Mouse (Mus musculus) forebrain, embryonic 14.5 days (tissue): ENCODE data around the gene Foxc1. TPM values are rescaled to one million over a fixed set of nuclear protein-coding genes. Genes with fewer than 3 reads are reported as not detected.

ENCODE experiments used
- ATAC-seq: fragments of 200-750 bp; cut with Nextera tagmentation; 2 replicates; pipeline ENCODE4 v1.8.0; 2017; ENCODE audit warnings: mild to moderate bottlenecking, moderate library complexity
- DNase-seq: peaks from one replicate; pipeline ENCODE4 v3.0.0-alpha.2; 2015; ENCODE audit warnings: low spot score
- H3K27ac ChIP-seq: fragments of 300-500 bp; sonication (generic); 2 replicates; pipeline ENCODE4 v1.5.1; 2014; ENCODE audit warnings: low read depth, mild to moderate bottlenecking, control low read depth, low read length, moderate library complexity
- H3K27me3 ChIP-seq: fragments of 300-500 bp; sonication (generic); replicated peaks from 2 replicates; pipeline ENCODE4 v1.6.1; 2014; ENCODE audit warnings: low read length, control low read depth, mixed read lengths; ENCODE audit not compliant: control insufficient read depth, insufficient read depth
- H3K36me3 ChIP-seq: fragments of 300-500 bp; sonication (generic); 2 replicates; pipeline ENCODE4 v1.6.1; 2014; ENCODE audit warnings: low read length, control low read depth; ENCODE audit not compliant: control insufficient read depth, insufficient read depth
- H3K4me1 ChIP-seq: fragments of 300-500 bp; sonication (generic); 2 replicates; pipeline ENCODE4 v1.6.1; 2014; ENCODE audit warnings: antibody characterized with exemption, low read length, control low read depth; ENCODE audit not compliant: control insufficient read depth, insufficient read depth
- H3K4me2 ChIP-seq: fragments of 300-500 bp; sonication (generic); 2 replicates; pipeline ENCODE4 v1.6.1; 2014; ENCODE audit warnings: mild to moderate bottlenecking, control low read depth, low read length
- H3K4me3 ChIP-seq: fragments of 300-500 bp; sonication (generic); 2 replicates; pipeline ENCODE4 v1.5.1; 2014; ENCODE audit warnings: low read depth, low read length, control low read depth
- H3K9ac ChIP-seq: fragments of 300-500 bp; sonication (generic); 2 replicates; pipeline ENCODE4 v1.6.1; 2014; ENCODE audit warnings: mild to moderate bottlenecking, low read length, control low read depth, moderate library complexity
- H3K9me3 ChIP-seq: fragments of 300-500 bp; sonication (generic); replicated peaks from 2 replicates; pipeline ENCODE4 v1.6.1; 2016; ENCODE audit warnings: low read length, control low read depth, mixed read lengths; ENCODE audit not compliant: control insufficient read depth
- WGBS: fragments of 180-500 bp; shearing (Covaris S2); extraction: QIAGEN DNeasy Blood & Tissue Kit; methylation state at CpG from one replicate; pipeline ENCODE4 v1.1.7; 2014; 5-methylcytosine and 5-hydroxymethylcytosine counted together
- polyA plus RNA-seq: library from polyadenylated mRNA; unstranded; fragments of >200 nt; fragmentation: Nextera tagmentation; extraction: Ambion mirVana; gene quantifications from 2 replicates; pipeline ENCODE4 v1.2.1, GENCODE M21; 2014

The Foxc1 gene
- polyA plus RNA-seq, 1 experiment from 2014 or later, result 1.4 TPM

- 5% methylated on average over 16 of the region's 16 CpGs for WGBS
- Histone ChIP-seq H3K27ac (no peak overlapping the region), H3K9me3 (no peaks in the 10 kb centered on the region), H3K36me3 (no peaks in the 10 kb centered on the region), H3K4me1 (0 out of 2 replicates have a peak, but pooled peaks cover 3% of the 10 kb centered on the region), H3K4me2 (peak overlapping the region; percentile 84; the same call in 1 of the 2 replicates), H3K9ac (peak overlapping the region; percentile 54; the same call in 1 of the 2 replicates), H3K4me3 (peak overlapping the region; percentile 37), H3K27me3 (peaks cover 78% of the 10 kb centered on the region)
- no peak for DNase-seq
- no peak for ATAC-seq
These were observed 2.5 kb downstream of the Foxc1 start for GRCm38 (mm10) chr13:31808804-31809420.

- Histone ChIP-seq H3K4me1 (0 out of 2 replicates have a peak, but pooled peaks cover 3% of the 10 kb centered on the region), H3K9ac (no peak overlapping the region), H3K36me3 (no peaks in the 10 kb centered on the region), H3K9me3 (no peaks in the 10 kb centered on the region), H3K4me2 (no peak overlapping the region), H3K27ac (no peak overlapping the region), H3K27me3 (peaks cover 78% of the 10 kb centered on the region), H3K4me3 (no peak overlapping the region)
- no peak for ATAC-seq
- 6% methylated on average over 6 of the region's 6 CpGs for WGBS
- no peak for DNase-seq
These were observed 3.3 kb downstream of the Foxc1 start for GRCm38 (mm10) chr13:31809701-31810100.

GRCm38 (mm10) chr13:31810375-31810692 is 3.9 kb downstream of the Foxc1 start:
- peak overlapping the region; percentile 50; the same call in 1 of the 2 replicates for H3K9ac ChIP-seq
- no peak for DNase-seq
- H3K27me3 ChIP-seq, result peaks cover 78% of the 10 kb centered on the region
- peak overlapping the region; percentile 25 for H3K4me3 ChIP-seq
- H3K36me3 ChIP-seq, result no peaks in the 10 kb centered on the region
- no peak for ATAC-seq
- H3K4me2 ChIP-seq, result no peak overlapping the region; the same call in 1 of the 2 replicates
- H3K4me1 ChIP-seq, result 0 out of 2 replicates have a peak, but pooled peaks cover 3% of the 10 kb centered on the region
- no peaks in the 10 kb centered on the region for H3K9me3 ChIP-seq
- H3K27ac ChIP-seq, result no peak overlapping the region
- 1% methylated on average over 9 of the region's 9 CpGs for WGBS

GRCm38 (mm10) chr13:31810693-31811541 is 4.5 kb downstream of the Foxc1 start:
- under 1% methylated on average over 52 of the region's 65 CpGs for WGBS
- peak overlapping the region; percentile 50 for H3K9ac ChIP-seq

GRCm38 (mm10) chr13:31811542-31812021 is 5.1 kb downstream of the Foxc1 start:
- H3K9ac ChIP-seq, result peak overlapping the region; percentile 50
- H3K9me3 ChIP-seq, result no peaks in the 10 kb centered on the region

More at GRCm38 (mm10) chr13:31810693-31811541, 4.5 kb downstream of the Foxc1 start:
- Histone ChIP-seq H3K4me3 (peak overlapping the region; percentile 25), H3K9me3 (no peaks in the 10 kb centered on the region), H3K4me1 (0 out of 2 replicates have a peak, but pooled peaks cover 3% of the 10 kb centered on the region), H3K36me3 (no peaks in the 10 kb centered on the region), H3K27ac (no peak overlapping the region), H3K27me3 (peaks cover 78% of the 10 kb centered on the region), H3K4me2 (peak overlapping the region; percentile 45)
- DNase-seq (no peak), ATAC-seq (no peak)

GRCm38 (mm10) chr13:31812701-31813100 is 6.3 kb downstream of the Foxc1 start:
- Histone ChIP-seq H3K9ac (no peak overlapping the region), H3K4me2 (no peak overlapping the region), H3K4me1 (0 out of 2 replicates have a peak, but pooled peaks cover 3% of the 10 kb centered on the region), H3K9me3 (no peaks in the 10 kb centered on the region), H3K27me3 (peaks cover 74% of the 10 kb centered on the region), H3K27ac (no peak overlapping the region), H3K36me3 (no peaks in the 10 kb centered on the region), H3K4me3 (no peak overlapping the region)
- DNase-seq (no peak), ATAC-seq (no peak)
- 51% methylated on average over 2 of the region's 2 CpGs for WGBS

More at GRCm38 (mm10) chr13:31811542-31812021, 5.1 kb downstream of the Foxc1 start:
- peak overlapping the region; percentile 25 for H3K4me3 ChIP-seq
- ATAC-seq (no peak), DNase-seq (no peak)
- H3K4me2 ChIP-seq, result peak overlapping the region; percentile 45
- H3K36me3 ChIP-seq, result no peaks in the 10 kb centered on the region
- H3K27ac ChIP-seq, result no peak overlapping the region
- 0 out of 2 replicates have a peak, but pooled peaks cover 3% of the 10 kb centered on the region for H3K4me1 ChIP-seq
- WGBS, result 7% methylated on average over 42 of the region's 44 CpGs
- peaks cover 78% of the 10 kb centered on the region for H3K27me3 ChIP-seq

- 37% methylated on average over 15 of the region's 15 CpGs for WGBS
- H3K36me3 ChIP-seq, result no peaks in the 10 kb centered on the region
- no peak for DNase-seq
- H3K4me3 ChIP-seq, result no peak overlapping the region
- H3K27ac ChIP-seq, result no peak overlapping the region
- H3K9ac ChIP-seq, result no peak overlapping the region
- H3K4me1 ChIP-seq, result 0 out of 2 replicates have a peak, but pooled peaks cover 3% of the 10 kb centered on the region
- peaks cover 68% of the 10 kb centered on the region for H3K27me3 ChIP-seq
- H3K4me2 ChIP-seq, result no peak overlapping the region
- no peak for ATAC-seq
- no peaks in the 10 kb centered on the region for H3K9me3 ChIP-seq
These were observed 9.1 kb downstream of the Foxc1 start for GRCm38 (mm10) chr13:31815383-31816003.

- Histone ChIP-seq H3K4me2 (no peak overlapping the region), H3K36me3 (no peaks in the 10 kb centered on the region), H3K9me3 (no peaks in the 10 kb centered on the region), H3K27me3 (peaks cover 55% of the 10 kb centered on the region), H3K4me1 (no peaks in the 10 kb centered on the region), H3K27ac (no peak overlapping the region), H3K4me3 (no peak overlapping the region), H3K9ac (no peak overlapping the region)
- no peak for ATAC-seq
- WGBS, result 63% methylated on average over 7 of the region's 7 CpGs
- no peak for DNase-seq
These were observed 11.9 kb downstream of the Foxc1 start for GRCm38 (mm10) chr13:31818337-31818736.
